Mouse (Mus musculus): Measurements from ENCODE around the gene Myoc. TPM values are rescaled to one million over a fixed set of nuclear protein-coding genes. Genes with fewer than 3 reads are reported as not detected.
"Not testable (repeated sequence)": the region's sequence is repeated elsewhere in the genome, so short reads cannot be mapped to it uniquely, and the experiment has no call there.

Gene Myoc
- total RNA-seq (2021): 1 to 10 TPM in 1 of 2 experiments, under 1 TPM in 1; 0.69 to 1.5 TPM
- long read RNA-seq, experiment 1: 0 reads
- long read RNA-seq, experiment 2, partial matches to known transcripts: 0 of 1 reads
- long read RNA-seq, experiment 2, other reads (novel, unspliced or antisense): 0 of 1 reads

- DNase-seq: no peak
Observed at GRCm38 (mm10) chr1:162639051-162639750, at the start of gene Myoc. Gene Myoc, plus strand, starts transcription at chr1:162639155.

- DNase-seq: peak; percentile 5
Observed at GRCm38 (mm10) chr1:162589443-162589842, 49.5 kb upstream of the Myoc start.

DNA sequence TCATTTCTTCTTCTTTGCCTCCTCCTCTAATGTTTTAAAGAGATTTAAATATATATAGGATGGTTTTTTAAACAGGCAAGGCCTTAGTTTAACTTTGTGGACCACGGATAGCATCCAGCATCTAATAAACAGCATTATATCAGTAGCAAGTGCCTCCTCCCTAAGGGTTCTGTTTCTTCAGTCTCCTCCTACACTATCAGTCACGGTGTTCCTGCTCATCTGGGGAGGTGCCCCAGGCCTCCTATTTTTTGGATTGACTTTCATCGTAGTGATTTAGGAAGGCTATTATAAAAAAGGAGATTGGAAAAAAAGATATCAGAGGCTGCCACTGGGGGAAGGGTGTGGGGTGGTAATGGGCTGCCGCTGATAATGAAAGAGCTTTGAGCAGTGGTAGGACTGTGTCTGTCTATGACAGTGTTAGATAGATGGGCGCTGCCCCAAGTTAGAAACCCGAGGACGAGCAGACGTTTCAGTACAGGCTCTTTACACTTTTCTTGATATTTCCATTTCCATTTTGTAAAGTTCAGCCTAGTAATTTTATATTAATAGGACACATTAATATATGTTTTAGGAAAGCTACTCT, 48.4 kb upstream of the Myoc start:
- DNase-seq: no peak

GRCm38 (mm10) chr1:162597379-162598102, 41.4 kb upstream of the Myoc start:
- DNase-seq: no peak

DNA sequence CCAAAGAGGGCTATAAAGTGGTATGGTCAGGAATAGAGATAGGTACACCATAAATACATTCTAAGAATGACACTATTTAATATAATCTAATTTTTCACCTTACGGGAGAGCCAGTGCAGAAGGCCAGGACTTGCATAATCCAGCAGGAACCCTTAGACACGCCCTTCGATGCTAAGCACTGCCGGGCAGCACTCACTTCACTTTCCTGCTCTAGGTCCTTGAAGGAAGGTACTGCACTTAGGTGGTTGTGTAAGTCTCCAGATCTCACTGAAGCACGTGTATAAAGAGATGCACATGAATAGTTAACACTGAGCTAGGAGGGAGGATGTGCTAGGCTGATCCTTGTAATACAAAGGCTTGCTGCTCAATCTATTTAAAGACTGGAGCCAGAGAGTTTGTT, 39.3 kb upstream of the Myoc start:
- DNase-seq: no peak

DNA sequence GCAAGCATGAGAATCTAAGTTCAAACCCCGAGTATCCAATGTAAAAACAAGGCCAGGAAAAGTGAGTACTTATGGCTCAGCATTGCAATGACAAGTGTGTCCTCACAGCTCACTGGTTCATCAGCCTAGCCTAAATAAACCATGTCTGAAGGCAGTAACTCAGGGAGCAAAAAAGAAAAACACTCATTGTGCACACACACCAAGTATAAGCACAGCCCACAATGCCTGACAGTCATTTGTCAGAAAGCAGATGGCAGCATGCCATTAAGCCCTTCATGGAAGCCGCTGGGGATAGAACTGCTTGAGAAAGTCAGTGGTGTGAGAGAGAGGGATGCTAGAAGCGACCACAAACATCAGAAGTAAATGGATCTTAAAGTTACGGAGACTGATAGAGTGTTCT, 37.7 kb upstream of the Myoc start:
- no peak for DNase-seq

DNA sequence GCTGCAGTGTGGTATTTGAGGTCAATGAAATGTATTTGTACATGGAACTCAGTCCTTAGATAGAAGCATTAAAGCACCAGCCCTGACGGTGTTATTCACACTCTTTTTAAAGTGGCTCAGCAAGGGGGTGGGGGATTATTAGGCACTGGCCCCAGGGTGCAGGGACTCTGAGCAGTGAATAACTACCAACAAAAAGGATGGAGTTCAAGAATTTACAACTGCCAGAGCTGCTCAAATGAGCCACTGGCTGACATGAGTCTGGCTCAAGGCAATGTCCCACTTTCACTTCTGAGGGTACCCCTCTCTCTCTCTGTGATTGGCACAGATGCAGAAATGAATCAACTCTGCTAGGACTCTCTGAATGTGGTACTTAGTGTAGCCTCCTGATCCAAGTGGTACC, 30.8 kb upstream of the Myoc start:
- no peak for DNase-seq

- peak; percentile 13 for DNase-seq
Observed at GRCm38 (mm10) chr1:162609633-162610250, 29.2 kb upstream of the Myoc start.

DNA sequence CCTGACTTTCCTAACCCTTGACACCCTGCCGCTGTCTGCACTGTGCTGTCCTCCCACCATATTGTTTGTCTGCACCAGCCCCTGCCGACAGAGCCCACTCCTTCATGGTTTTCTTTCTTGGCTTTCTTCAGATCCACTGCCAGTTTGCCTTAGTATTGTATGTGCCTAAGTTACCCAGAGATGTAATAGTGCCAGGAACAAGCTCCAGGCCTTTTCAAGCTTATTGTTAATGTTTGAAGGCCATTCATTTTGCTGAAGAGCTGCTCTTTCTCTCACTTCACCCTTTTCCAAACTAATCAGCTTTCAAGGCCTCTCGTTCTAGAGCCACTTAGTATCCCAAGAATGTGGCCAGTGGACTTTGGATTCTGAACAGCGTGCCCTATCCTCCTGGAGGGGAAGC, 27.8 kb upstream of the Myoc start:
- no peak for DNase-seq

DNA sequence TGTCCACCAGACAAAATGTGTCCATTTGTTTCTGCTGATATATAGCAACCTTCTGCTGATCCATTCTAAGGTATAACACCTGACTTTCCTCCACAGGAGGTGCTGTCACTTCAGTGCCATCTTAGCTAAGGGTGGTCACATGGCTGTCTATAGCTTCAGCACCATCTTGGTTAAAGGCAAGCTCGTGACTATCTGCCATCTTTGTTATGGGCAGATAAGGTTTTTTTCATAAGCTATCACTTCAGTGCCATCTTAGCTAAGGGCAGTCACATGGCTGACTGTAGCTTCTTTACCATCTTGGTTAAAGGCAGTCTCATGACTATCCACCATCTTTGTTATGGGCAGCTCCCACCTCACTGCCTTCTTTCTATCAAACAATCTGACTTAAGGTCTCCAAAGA, 23.4 kb upstream of the Myoc start:
- DNase-seq: no peak

- no peak for DNase-seq
Observed at GRCm38 (mm10) chr1:162620487-162620886, 18.5 kb upstream of the Myoc start.

GRCm38 (mm10) chr1:162623895-162624294, 15.1 kb upstream of the Myoc start:
- no peak for DNase-seq

- no peak for DNase-seq
Observed at GRCm38 (mm10) chr1:162625229-162625628, 13.7 kb upstream of the Myoc start.

DNA sequence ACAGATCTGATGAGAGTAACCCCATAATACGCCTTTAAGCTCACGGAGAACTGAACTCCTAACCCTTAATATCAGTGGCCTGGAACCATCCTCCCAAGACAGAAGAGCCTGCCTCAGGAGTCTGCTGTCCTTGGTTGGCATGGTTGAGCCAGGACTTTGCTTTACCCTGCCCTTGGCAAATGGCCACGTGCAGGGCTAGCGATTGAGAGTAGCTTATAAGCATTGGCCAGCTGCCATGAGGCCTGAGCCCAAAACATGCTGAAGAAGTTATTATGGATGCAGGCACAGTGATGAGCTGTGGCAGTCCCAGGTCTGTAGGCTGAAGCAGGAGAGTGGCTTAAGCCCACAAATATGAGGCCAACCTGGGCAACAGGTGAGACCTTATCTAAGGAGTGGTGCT, 11.1 kb upstream of the Myoc start:
- peak; percentile 31 for DNase-seq

DNA sequence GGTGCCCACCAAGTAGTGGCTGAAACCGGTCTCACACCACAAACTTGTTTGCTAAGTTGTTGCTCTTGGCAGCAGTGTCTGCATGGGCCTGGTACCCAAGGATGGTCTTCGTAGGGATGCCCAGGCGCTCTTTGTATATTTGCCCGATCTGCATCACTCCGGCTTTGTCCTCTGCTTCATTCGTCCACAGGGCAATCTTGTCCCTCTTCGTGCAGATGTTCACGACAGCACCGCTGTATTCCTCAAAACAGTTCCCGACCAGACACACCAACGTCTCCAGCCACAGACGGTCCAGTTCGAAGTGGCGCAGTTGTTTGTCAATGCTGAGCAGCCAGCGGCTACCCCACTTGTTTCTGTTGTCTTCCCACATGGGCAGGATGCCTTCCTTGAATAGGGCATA, 10.6 kb upstream of the Myoc start:
- DNase-seq: not testable (repeated sequence)

DNA sequence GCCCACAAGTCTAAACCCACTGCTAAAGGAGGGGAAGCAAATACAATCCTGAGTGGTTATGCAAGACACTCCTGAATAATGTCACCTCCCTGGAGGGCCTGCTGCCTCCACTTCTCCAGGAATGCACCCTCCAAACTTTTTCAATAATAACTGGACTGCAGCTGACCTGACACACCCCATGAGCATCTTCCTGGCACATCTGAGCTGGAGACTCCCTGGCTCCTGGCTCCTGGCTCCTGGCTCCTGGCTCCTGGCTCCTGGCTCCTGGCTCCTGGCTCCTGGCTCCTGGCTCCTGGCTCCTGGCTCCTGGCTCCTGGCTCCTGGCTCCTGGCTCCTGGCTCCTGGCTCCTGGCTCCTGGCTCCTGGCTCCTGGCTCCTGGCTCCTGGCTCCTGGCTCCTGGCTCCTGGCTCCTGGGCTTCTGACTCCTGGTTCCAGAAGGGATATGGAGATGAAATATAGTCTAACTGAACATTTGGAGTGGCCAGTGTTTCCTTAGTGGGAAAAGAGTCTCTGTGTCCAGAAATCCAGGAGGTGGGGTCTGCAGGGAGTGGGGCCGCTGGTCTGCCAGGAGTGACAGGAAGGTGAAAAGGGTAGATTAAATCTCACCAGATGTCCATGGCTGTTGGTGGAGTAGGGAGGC, 3.5 kb upstream of the Myoc start:
- peak; percentile 9 for DNase-seq

DNA sequence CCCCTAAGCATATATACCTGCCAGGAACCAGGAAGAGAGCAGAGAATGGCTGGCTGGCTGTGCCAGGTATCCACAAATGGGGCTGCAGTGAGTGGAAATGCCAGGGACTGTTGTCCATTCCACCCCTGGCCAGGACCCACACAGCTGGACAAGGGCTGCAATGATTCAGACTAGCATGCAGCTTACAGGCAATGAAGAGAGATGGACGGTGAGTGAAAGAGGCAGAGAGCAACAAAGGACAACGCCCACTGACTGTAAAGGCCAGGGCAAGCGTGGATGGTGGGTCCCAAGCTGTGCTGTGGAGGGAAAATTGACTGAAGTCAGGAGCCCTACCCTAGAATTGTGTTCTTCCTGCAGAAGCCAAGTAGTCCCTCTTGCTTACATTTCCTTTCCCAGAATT, 2.4 kb upstream of the Myoc start:
- DNase-seq: no peak

- DNase-seq: no peak
Observed at GRCm38 (mm10) chr1:162638535-162638934, 420 bp upstream of the Myoc start.

- DNase-seq: peak; percentile 16
Observed at GRCm38 (mm10) chr1:162639861-162640260, 906 bp downstream of the Myoc start.

DNA sequence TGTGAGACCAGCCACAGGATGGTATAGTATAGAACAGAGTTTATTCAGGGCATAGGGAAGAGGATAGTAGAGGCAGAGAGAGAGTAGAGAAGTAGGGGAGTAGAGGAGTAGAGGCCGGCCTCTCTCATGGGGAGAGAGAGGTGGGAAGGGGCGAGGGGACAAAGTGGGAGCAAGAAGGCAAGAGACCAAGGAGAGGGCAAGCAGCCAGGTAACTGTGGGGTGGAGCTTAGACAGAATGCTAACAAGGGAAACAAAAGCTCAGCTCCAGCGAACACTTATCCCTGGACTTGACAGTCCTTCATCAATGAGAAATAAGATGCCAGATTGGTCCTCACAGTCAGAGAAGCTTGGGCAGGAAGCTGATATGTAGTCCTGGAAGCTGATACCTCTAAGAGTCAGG, 3.6 kb downstream of the Myoc start:
- no peak for DNase-seq

GRCm38 (mm10) chr1:162643752-162644151, 4.8 kb downstream of the Myoc start:
- DNase-seq: peak; percentile 86

- no peak for DNase-seq
Observed at GRCm38 (mm10) chr1:162646083-162646686, 7.2 kb downstream of the Myoc start.
